ENCODE assay signal across 12 mouse cellular contexts in the genomic region with DNA sequence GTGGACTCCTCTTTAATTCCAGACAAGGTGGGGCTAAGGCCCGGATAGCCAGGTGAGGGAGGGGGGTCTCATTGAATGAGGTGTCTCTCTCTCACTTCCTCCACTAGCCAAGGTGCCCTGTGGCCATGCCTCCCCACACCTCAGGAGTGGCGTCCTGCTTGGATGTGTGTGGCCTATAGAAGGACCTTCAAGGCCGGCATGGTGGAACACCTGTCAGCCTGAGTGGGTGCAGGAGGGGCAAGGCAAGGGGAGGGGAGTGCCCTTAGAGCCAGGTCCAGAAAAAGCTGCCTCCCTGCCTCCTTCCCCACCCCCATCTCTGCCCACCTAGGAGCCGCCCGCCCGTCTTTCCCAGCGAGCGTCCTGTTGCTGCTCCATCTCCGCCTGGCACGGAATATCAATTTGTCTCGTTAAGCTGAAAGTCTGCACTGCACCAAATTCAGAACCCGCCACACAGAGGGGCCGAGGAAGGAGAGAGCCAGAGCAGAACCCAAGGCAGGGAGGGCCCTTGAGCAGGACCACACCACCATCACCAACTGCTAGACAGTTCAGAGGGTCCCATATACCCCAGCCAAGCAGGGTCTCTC.
DNase-seq lines count a peak whose midpoint lies in the region; ATAC-seq and TF ChIP-seq lines count a peak whose summit lies in the region.
"Had no signal": no experiment of that assay in that cellular context is flagged by ENCODE, and none has a peak within 500 bp of the region (broad histone marks: within the 10 kb centered on the region; RNA-seq: fewer than 3 reads in every experiment).

No protein-coding gene starts in this region.

- WGBS in forebrain, embryonic 14.5 days, result 41% methylated on average over 12 of the region's 13 CpGs
- WGBS in hindbrain, embryonic 16.5 days, result 39% methylated on average over 13 of the region's 13 CpGs
- 49% methylated on average over 13 of the region's 13 CpGs for WGBS in neural tube, embryonic 15.5 days

- H3K36me3 ChIP-seq in forebrain, embryonic 14.5 days (ENCODE audit: control insufficient read depth, insufficient read depth, low read length), result no peaks in the 10 kb centered on the region
- no peaks in the 10 kb centered on the region for H3K36me3 ChIP-seq in hindbrain, embryonic 16.5 days (ENCODE audit: control insufficient read depth, insufficient read depth, low read length)
- no peaks in the 10 kb centered on the region for H3K36me3 ChIP-seq in neural tube, embryonic 15.5 days

- peaks cover 13% of the 10 kb centered on the region for H3K4me1 ChIP-seq in forebrain, embryonic 14.5 days (ENCODE audit: control insufficient read depth, insufficient read depth, low read length)
- peaks cover 24% of the 10 kb centered on the region for H3K4me1 ChIP-seq in hindbrain, embryonic 16.5 days (ENCODE audit: control insufficient read depth, insufficient read depth, low read depth, low read length)
- peaks cover 36% of the 10 kb centered on the region for H3K4me1 ChIP-seq in neural tube, embryonic 15.5 days

- H3K4me2 ChIP-seq in forebrain, embryonic 14.5 days (ENCODE audit: low read length), result peak overlapping the region; percentile 81
- H3K4me2 ChIP-seq in hindbrain, embryonic 16.5 days (ENCODE audit: low read length), result peak overlapping the region; percentile 86
- peak overlapping the region; percentile 85 for H3K4me2 ChIP-seq in neural tube, embryonic 15.5 days

- H3K9me3 ChIP-seq in forebrain, embryonic 14.5 days (replicated peaks; ENCODE audit: control insufficient read depth, low read length), result no peaks in the 10 kb centered on the region
- no peaks in the 10 kb centered on the region for H3K9me3 ChIP-seq in hindbrain, embryonic 16.5 days (ENCODE audit: control insufficient read depth, low read length)
- H3K9me3 ChIP-seq in neural tube, embryonic 15.5 days (replicated peaks), result no peaks in the 10 kb centered on the region

- no peaks in the 10 kb centered on the region for H3K27me3 ChIP-seq in forebrain, embryonic 14.5 days (replicated peaks; ENCODE audit: control insufficient read depth, insufficient read depth, low read length)
- H3K27me3 ChIP-seq in hindbrain, embryonic 16.5 days (replicated peaks; ENCODE audit: control insufficient read depth, insufficient read depth, low read length), result no peaks in the 10 kb centered on the region
- peaks cover 7% of the 10 kb centered on the region; the same call in 1 of the 2 replicates for H3K27me3 ChIP-seq in neural tube, embryonic 15.5 days (replicated peaks)

- H3K4me3 ChIP-seq in left cerebral cortex, adult 2 months, result peak overlapping the region; percentile 70
- H3K4me3 ChIP-seq in forebrain, embryonic 14.5 days (ENCODE audit: low read depth, low read length), result no peak overlapping the region
- peak overlapping the region; percentile 69 for H3K4me3 ChIP-seq in hindbrain, embryonic 16.5 days (ENCODE audit: low read length)
- peak overlapping the region; percentile 56 for H3K4me3 ChIP-seq in neural tube, embryonic 15.5 days (replicated peaks)

- peak overlapping the region; percentile 85 for H3K27ac ChIP-seq in left cerebral cortex, adult 2 months
- H3K27ac ChIP-seq in forebrain, embryonic 14.5 days (ENCODE audit: low read depth, low read length), result 0 out of 2 replicates have a peak overlapping the region, but pooled peaks have one; percentile 79
- H3K27ac ChIP-seq in hindbrain, embryonic 16.5 days (ENCODE audit: low read depth, low read length), result peak overlapping the region; percentile 89
- peak overlapping the region; percentile 82 for H3K27ac ChIP-seq in neural tube, embryonic 15.5 days (replicated peaks)
- H3K27ac ChIP-seq: stomach, postnatal 0 days had no signal

- intact Hi-C loops in left cerebral cortex, adult 2 months (cut with DNase I), result loop anchor here (5.0 kb wide), 1 partner anchor 130 kb away; no protein-coding TSS in a partner anchor

- TF ChIP-seq CTCF in left cerebral cortex, adult 2 months (IDR thresholded peaks at IDR 0.05), result no peak

- DNase-seq in left cerebral cortex, adult 2 months (ENCODE audit: extremely low spot score in 1 of 2, low spot score in 2 of 2), result no peak
- DNase-seq in left cerebral cortex, adult 8-10 months (ENCODE audit: low spot score in 2 of 2), result no peak
- no peak for DNase-seq in forebrain, embryonic 14.5 days (ENCODE audit: low spot score)
- no peak for DNase-seq in kidney, postnatal 25 days
- DNase-seq in adipocyte (ENCODE audit: low spot score), result no peak
- no peak for DNase-seq in spleen, postnatal 36 days (ENCODE audit: low spot score in 2 of 2)
- DNase-seq: heart, adult 18-20 months; heart, postnatal 10 days; lung, adult 18-20 months had no signal

- peak overlapping the region; percentile 74; the same call in 1 of the 2 replicates for H3K9ac ChIP-seq in forebrain, embryonic 14.5 days (ENCODE audit: low read length)
- peak overlapping the region; percentile 81; the same call in 1 of the 2 replicates for H3K9ac ChIP-seq in hindbrain, embryonic 16.5 days (ENCODE audit: low read depth, low read length)
- peak overlapping the region; percentile 69; the same call in 1 of the 2 replicates for H3K9ac ChIP-seq in neural tube, embryonic 15.5 days (replicated peaks)

- ATAC-seq in forebrain, embryonic 14.5 days, result peak; percentile 1; the same call in 1 of the 2 replicates
- peak; percentile 14 for ATAC-seq in hindbrain, embryonic 16.5 days
- ATAC-seq in neural tube, embryonic 15.5 days (ENCODE audit: low FRiP score), result no peak
